Mouse (Mus musculus) frontal cortex, adult (tissue): ENCODE measurements at regions not wholly inside any gene's neighbourhood (a gene's known extent, or its start where the extent isn't known, plus 50 kb on each side); places are given as distances from the start of the nearest gene placed in this dataset.
"Not testable (repeated sequence)": the region's sequence is repeated elsewhere in the genome, so short reads cannot be mapped to it uniquely, and the experiment has no call there.

Experiments
- ATAC-seq: cut with Nextera tagmentation; 2 replicates; pipeline ENCODE4 v1.9.2; 2017; ENCODE audit warnings: mild to moderate bottlenecking, moderate library complexity, mixed read lengths; ENCODE audit not compliant: low TSS enrichment

GRCm38 (mm10) chr9:97297538-97297937, 72.2 kb downstream of the Trim42 start:
- peak; percentile 94 for ATAC-seq

- ATAC-seq: no peak
Observed at GRCm38 (mm10) chr9:97295770-97296169, 74.0 kb downstream of the Trim42 start.

GRCm38 (mm10) chr9:97291870-97292269, 77.9 kb downstream of the Trim42 start:
- ATAC-seq: no peak

DNA sequence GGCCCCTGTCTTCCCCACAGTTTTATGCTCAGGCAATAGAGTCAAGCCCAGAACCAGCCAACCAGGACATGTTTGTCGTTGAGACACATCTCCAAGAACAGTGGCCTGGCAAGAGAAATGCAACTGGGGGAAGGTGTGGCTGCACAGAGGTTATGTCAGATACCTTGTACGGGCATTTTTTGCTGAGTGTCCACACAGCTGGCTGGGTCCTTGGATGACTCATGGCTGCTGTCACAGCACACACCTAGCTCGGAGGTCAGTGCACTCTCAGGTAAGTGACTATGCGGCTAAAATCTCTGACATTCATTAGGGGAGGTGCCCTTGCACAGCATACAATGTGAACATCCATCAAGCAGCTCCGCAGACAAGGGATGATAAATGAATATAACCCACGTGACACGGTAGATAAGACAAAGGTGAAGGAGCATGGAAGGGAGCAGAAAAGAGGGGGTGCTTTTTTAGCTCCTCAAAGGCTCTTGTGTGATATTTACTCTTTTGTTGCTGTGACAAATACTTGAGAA, 85.4 kb downstream of the Trim42 start:
- ATAC-seq: no peak

DNA sequence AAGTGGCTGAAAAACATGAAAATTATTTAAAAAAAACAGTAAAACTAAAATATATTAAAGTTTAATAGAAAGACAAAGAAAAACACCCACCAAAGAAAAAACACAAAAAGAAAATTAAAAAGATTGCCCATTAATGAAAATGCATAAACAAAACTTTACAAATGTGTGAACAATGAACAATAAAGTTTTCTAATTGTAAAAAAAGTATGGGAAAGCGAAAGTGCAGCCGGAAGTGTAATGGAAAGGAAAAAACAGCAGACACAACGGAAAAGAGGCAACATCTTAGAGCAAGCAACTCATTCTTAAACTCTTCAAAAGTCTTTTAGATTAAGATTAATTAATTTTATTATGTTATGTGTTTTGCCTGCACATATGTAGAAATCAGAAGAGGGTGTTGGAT, 87.7 kb downstream of the Trim42 start:
- ATAC-seq: no peak

DNA sequence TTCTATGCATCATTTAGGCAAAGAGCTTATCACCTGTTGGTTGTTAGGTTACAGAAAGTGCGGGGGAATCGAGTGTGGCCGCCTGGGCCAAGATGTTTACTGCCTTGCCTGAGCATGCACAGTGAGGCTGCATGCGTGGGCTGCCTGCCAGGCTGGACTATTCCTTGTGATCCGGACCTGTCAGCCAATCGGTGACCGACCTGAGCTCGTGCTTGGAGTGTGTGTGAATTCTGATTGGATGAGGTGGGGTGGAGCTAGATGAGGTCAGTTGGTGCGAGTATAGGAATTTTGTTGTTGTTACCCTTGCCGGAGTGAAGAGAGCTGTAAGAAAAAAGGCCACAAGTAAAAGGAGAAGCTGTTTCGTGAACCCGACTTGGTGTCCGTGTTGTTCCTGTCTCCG, 94.3 kb downstream of the Trim42 start:
- ATAC-seq: not testable (repeated sequence)

- ATAC-seq: no peak
Observed at GRCm38 (mm10) chr9:97273891-97274290, 95.9 kb downstream of the Trim42 start.

DNA sequence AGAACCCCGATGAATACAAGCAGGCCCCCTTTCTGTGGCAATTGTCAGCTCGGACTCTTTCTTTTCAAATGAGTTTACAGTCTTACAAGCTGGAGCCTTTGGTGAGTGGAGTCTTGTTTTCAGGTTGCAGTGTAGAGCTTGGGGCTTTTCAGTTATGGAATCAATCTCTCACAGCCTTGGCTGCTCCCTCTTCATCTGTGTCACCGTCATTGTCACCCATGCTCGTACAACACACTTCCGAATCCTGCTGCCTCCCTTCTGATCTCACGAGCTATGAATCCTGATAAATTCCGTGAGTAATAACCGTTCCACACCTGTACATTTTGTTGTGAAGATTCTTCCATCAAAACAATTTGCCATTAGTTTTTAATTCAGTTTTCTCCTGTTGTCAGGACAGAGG, 97.7 kb downstream of the Trim42 start:
- ATAC-seq: no peak

DNA sequence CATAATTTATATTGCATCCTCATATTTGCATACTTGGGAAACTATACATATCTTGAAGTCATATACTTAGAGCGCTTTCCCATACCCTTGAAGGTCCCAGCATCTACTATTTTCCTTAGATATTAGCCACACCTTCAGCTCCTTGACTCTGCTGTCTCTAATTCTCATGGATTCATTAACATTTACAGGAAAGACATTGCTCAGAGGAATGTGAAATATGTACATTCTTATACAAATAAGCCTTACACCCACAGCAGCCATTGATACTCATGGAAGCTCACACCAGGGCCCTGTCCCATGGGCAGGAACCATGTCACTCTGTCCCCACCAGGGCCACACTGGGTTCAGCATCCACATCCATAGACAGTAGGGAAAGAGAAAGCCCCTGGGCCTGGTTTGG, 122.1 kb downstream of the Trim42 start:
- no peak for ATAC-seq

DNA sequence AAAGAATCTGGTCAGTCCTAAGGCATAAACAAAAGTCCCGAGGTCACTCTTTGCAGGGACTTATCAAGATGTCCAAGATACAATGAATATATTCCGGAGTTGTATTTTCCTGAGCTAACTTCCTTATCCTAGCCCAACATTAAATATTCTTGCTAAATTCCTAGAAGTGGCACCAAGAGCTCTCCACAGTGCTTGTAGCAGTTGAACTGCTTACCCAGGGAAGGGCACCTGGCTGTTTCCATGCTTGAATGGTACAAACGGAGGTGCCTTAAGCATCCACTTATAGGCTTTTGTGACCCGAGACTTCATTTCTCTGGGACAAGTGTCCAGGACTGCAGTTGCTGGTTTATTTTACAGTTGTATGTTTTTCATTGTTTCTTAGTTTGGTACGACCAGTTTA, 115.1 kb upstream of the Slc25a36 start:
- ATAC-seq: no peak

DNA sequence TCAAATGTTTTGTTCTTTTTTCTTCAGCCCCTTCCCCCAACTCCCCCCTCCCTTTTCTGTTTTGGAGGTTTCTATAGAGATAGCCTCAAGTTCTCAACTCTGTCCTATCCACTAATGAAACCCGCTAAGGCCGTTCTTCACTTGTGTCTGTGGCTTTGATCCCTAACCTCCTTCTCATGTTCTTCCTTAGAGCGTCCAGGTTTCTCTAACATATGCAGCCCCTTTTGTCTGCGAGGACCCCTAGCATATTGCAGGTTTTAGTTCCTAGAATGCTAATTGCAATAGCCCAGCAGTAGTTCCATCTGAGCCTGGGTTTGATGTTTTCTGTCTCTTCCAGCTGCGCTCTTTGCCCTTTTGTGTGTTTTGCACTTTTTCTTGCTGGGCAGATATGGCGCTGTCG, 113.6 kb upstream of the Slc25a36 start:
- no peak for ATAC-seq

DNA sequence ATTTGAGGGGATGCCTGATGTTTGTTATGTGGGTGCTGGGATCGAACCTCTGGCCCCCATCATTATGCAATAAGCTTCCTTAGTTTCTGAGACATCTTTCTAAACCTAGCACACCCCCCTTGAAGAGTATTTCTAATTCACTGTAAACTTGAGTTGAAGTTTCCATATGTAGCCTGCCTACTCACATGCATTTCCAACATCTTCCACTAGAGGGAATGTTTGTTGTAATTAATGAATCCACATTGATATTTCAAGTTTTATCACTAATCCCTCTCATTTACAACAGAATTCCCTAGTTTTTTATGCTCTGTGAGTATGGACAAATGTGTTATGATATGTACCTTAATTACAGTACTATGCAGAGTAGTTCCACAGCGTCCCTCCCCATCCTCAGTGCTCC, 103.8 kb upstream of the Slc25a36 start:
- no peak for ATAC-seq

DNA sequence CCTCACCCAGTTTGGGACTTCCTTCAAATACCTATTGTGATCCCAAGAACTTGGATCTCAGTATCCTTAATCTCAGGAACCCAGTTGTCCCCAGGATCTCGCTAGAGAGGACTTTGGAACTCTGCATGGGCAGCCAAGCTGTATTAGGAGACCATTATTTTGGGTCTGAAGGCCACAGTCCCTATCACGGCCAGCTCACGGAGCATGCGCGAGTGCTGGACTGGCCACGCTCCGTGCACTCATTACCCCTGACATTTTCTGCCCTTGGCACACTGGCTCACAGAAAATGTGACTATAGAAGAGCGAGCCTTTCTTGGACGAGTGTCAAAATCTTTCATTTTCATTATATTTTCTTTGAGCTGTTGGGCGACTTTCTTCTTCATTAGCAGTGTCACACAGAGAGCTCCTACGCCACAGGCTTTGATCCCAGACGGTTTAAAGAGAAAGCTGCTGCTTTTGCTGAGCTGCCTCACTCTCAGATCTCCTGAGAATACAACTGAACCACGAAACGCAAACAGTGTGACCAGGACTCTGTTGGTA, 79.4 kb upstream of the Slc25a36 start:
- ATAC-seq: no peak

DNA sequence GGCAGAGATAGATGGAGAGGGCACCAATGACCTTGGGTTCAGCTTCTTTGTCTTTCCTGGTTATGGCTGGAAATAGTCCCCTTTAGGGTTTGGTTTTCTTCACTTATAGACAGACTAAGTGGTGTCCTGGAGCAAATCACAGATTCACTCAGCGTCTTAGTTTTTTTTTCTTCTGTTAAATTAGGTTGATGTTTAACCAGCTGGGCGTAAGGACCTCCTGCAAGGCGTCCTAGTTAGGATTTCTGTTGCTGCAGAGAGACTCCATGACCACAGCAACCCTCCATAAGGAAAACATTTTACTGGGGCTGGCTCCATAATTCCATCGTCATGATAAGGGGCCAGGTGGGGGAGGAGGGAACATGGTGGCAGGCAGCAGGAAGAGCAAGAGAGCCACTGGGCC, 78.7 kb upstream of the Slc25a36 start:
- ATAC-seq: no peak

DNA sequence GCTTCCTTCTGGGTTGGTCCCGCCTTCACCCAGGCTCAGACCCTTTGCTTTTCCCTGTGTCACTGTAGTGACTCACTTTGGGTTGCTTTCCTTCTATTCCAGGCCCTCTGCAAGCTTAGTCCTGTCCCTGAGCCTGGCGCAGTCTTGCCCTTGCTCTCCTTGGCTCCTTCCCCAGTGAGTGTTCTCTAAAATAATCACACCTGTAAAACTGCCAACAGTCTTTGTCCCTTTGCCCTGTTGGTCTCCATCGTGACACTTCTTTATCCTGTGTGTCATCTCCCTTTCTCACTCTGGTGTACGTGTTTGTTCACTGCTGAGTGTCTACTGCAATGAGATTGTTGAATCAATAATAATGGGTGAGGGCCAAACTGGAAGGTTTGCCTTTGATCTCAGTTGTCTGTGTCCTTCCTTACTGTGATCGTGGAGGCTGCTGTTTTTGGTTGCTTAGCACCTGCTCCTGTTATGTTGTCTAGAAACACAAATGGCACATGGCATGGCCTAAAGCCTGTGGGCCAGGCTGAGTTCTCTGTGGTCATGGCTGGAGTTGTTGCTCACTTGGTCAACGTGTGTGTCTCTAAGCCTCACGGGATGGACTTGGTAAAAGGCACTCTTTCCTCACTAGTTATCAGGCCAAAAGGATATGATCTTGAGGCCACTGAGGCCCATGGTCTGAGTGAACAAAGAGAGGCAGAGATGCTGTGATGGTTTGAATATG, 77.8 kb upstream of the Slc25a36 start:
- ATAC-seq: no peak

DNA sequence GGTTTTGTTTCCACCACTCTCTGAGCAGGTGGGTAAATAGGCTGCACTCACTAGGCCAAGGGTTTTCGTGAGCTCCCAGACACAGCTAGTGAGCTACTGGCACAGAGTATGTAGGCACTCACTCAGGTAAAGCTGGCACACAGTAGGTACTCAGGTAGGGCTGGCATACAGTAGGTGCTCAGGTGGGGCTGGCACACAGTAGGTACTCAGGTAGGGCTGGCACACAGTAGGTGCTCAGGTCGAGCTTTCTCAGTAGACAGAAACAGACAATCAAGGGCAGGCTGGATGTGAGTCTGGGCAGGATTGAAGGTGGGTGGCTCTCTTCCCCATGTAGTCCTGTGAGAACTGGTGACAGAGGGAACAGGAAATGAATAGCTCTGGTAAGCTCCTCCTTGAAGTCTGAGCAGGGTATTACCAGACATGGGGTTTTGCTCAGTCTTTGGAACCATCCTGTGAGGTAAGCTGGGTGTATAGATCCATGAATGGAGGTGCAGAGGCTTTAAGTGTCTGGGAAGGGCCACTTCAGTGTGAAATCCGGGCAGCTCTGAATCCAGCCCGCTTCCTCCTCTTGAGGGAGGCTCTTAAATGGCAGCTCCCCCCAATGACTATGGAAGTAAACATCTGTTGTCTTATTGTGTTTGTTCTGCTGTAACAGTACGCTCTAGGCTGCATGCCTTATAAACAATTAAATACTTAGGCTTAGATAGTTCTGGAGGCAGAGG, 62.4 kb upstream of the Slc25a36 start:
- no peak for ATAC-seq

DNA sequence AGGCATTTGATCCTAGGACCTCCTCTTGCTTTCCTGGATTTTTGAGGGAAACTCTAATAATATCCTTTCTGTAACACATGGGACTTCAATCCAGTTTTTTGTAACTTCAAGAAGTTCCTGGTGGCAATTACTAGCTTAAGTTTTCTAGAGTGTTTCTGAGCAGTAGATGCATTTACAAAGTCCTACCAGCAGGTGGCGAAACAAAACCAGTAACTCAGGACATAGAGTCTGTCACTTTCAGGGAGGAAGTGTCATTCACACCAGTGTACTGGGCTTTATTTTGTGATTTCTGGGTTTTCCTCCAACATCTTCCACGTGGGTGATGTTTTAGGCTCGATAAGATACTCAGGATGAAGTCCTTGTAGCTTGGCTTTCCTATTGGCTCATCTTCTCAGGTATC, 61.1 kb upstream of the Slc25a36 start:
- ATAC-seq: peak; percentile 80

- ATAC-seq: no peak
Observed at GRCm38 (mm10) chr9:97171484-97171883, 60.5 kb upstream of the Slc25a36 start.

- no peak for ATAC-seq
Observed at GRCm38 (mm10) chr9:97170836-97171235, 59.9 kb upstream of the Slc25a36 start.

DNA sequence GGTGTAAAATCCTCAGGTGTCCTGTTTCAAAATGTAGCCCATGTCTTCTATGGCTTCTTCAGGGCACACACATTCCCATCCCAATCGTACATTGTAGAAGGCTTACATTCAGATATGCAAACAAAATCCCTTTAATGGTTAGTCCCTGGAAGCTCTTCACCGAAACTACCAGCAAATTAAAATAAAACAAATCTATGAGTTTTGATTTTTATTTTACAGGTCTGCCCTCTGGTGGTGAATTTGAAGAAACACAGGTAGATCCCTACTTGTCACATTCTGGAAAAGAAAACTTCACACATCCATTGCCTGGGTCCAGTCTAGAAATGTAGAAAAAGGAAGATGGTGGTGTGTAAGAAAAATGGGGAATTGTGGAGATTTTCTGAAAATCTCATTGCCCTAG, 51.5 kb upstream of the Slc25a36 start:
- ATAC-seq: 0 out of 2 replicates have a peak, but pooled peaks have one; percentile 38
